Mouse (Mus musculus) forebrain, embryonic 13.5 days (tissue): ENCODE data around the gene Sdk2. TPM values are rescaled to one million over a fixed set of nuclear protein-coding genes. Genes with fewer than 3 reads are reported as not detected.

ENCODE experiments used
- ATAC-seq: fragments of 200-750 bp; cut with Nextera tagmentation; 2 replicates; pipeline ENCODE4 v1.8.0; 2017
- H3K27ac ChIP-seq: fragments of 300-500 bp; sonication (generic); 2 replicates; pipeline ENCODE4 v1.5.1; 2015; ENCODE audit warnings: inconsistent platforms, mild to moderate bottlenecking, moderate library complexity
- H3K27me3 ChIP-seq: fragments of 300-500 bp; sonication (generic); 2 replicates; pipeline ENCODE4 v1.6.1; 2015; ENCODE audit warnings: mild to moderate bottlenecking, inconsistent platforms
- H3K36me3 ChIP-seq: fragments of 300-500 bp; sonication (generic); 2 replicates; pipeline ENCODE4 v1.6.1; 2015; ENCODE audit warnings: mild to moderate bottlenecking, inconsistent platforms; ENCODE audit not compliant: poor library complexity, severe bottlenecking
- H3K4me1 ChIP-seq: fragments of 300-500 bp; sonication (generic); 2 replicates; pipeline ENCODE4 v1.6.1; 2015; ENCODE audit warnings: inconsistent platforms
- H3K4me2 ChIP-seq: fragments of 300-500 bp; sonication (generic); 2 replicates; pipeline ENCODE4 v1.6.1; 2015; ENCODE audit warnings: inconsistent platforms, mild to moderate bottlenecking, moderate library complexity
- H3K4me3 ChIP-seq: fragments of 300-500 bp; sonication (generic); 2 replicates; pipeline ENCODE4 v1.5.1; 2015; ENCODE audit warnings: mild to moderate bottlenecking, inconsistent platforms
- H3K9ac ChIP-seq: fragments of 300-500 bp; sonication (generic); 2 replicates; pipeline ENCODE4 v1.6.1; 2015; ENCODE audit warnings: mild to moderate bottlenecking, inconsistent platforms
- H3K9me3 ChIP-seq: fragments of 300-500 bp; sonication (generic); replicated peaks from 2 replicates; pipeline ENCODE4 v1.6.1; 2016; ENCODE audit warnings: inconsistent platforms
- WGBS: fragments of 180-500 bp; shearing (Covaris S2); methylation state at CpG from one replicate; pipeline ENCODE4 v1.1.7; 2015; 5-methylcytosine and 5-hydroxymethylcytosine counted together
- polyA plus RNA-seq: library from polyadenylated mRNA; unstranded; fragments of >200 nt; fragmentation: Nextera tagmentation; extraction: Ambion mirVana; gene quantifications from 2 replicates; pipeline ENCODE4 v1.2.1, GENCODE M21; 2015

The Sdk2 gene
- polyA plus RNA-seq, 1 experiment from 2014 or later, result 1.6 TPM

- Histone ChIP-seq H3K9me3 (no peaks in the 10 kb centered on the region), H3K4me3 (no peak overlapping the region), H3K4me1 (peaks cover 5% of the 10 kb centered on the region; the same call in 1 of the 2 replicates), H3K9ac (no peak overlapping the region), H3K4me2 (no peak overlapping the region), H3K27ac (peak overlapping the region; percentile 54; the same call in 1 of the 2 replicates), H3K27me3 (0 out of 2 replicates have a peak, but pooled peaks cover 4% of the 10 kb centered on the region), H3K36me3 (no peaks in the 10 kb centered on the region)
- WGBS, result 80% methylated on average over 12 of the region's 12 CpGs
- no peak for ATAC-seq
These were observed 249.8 kb downstream of the Sdk2 start for GRCm38 (mm10) chr11:113816971-113817548.

GRCm38 (mm10) chr11:113816439-113816838 is 250.4 kb downstream of the Sdk2 start:
- no peaks in the 10 kb centered on the region for H3K36me3 ChIP-seq
- no peak overlapping the region for H3K9ac ChIP-seq
- no peak for ATAC-seq
- 0 out of 2 replicates have a peak overlapping the region, but pooled peaks have one; percentile 54 for H3K27ac ChIP-seq
- 0 out of 2 replicates have a peak, but pooled peaks cover 4% of the 10 kb centered on the region for H3K27me3 ChIP-seq
- no peaks in the 10 kb centered on the region for H3K9me3 ChIP-seq
- peaks cover 5% of the 10 kb centered on the region; the same call in 1 of the 2 replicates for H3K4me1 ChIP-seq
- no peak overlapping the region for H3K4me2 ChIP-seq
- H3K4me3 ChIP-seq, result no peak overlapping the region
- 86% methylated on average over 4 of the region's 4 CpGs for WGBS

- Histone ChIP-seq H3K27me3 (no peaks in the 10 kb centered on the region), H3K4me2 (no peak overlapping the region), H3K36me3 (no peaks in the 10 kb centered on the region), H3K4me1 (peaks cover 17% of the 10 kb centered on the region), H3K9me3 (no peaks in the 10 kb centered on the region), H3K4me3 (no peak overlapping the region), H3K27ac (no peak overlapping the region), H3K9ac (no peak overlapping the region)
- WGBS, result 64% methylated on average over 20 of the region's 20 CpGs
- 0 out of 2 replicates have a peak, but pooled peaks have one; percentile 9 for ATAC-seq
These were observed 255.1 kb downstream of the Sdk2 start for GRCm38 (mm10) chr11:113811546-113812339.

DNA sequence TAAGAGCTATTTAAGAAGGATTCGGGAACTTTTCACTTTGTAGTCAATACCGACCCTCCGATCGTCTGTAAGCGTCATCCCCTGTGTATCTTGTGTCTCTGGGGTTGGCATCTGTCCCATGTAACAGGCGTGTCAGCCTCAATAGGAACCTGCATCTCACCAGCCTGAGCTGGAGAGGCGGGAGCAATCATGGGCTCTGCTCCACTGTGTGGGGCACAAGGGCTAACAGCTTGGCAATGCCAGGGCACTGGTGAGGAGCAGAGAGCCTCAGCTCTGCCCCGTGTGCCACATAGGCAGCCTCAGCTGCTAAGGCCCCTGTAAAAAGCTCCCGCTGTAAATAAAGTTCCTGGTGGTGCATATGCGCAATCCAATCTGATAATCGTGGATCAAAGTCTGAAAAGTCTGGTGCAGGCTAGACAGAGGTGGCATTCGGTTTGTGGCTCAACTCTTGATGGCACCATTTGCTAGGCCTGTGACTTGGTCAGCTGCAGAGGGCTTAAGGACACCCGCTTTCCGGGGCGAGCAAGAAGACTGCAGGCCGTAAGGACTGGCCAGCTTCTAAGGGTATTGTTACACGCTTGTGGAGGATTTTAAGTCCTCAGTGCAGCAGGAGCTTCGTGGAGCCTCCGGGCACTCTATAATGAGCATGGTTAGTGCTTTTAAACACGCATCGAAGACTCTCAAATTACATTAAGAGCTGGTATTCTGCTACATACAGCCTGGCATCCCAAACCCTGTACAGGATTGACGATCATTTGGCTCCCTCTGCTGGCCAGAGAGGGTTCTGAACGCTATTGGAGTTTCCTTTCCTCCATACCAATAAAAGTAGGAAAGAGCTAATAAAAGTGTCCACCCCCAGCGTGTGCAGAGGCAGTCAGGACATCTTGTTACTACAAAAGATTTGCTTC is 256.0 kb downstream of the Sdk2 start:
- no peaks in the 10 kb centered on the region for H3K27me3 ChIP-seq
- H3K9ac ChIP-seq, result peak overlapping the region; percentile 56
- ATAC-seq, result peak; percentile 89
- H3K4me3 ChIP-seq, result no peak overlapping the region
- H3K27ac ChIP-seq, result peak overlapping the region; percentile 53
- peaks cover 24% of the 10 kb centered on the region for H3K4me1 ChIP-seq
- no peaks in the 10 kb centered on the region for H3K36me3 ChIP-seq
- H3K4me2 ChIP-seq, result peak overlapping the region; percentile 25; the same call in 1 of the 2 replicates
- WGBS, result 35% methylated on average over 24 of the region's 24 CpGs
- no peaks in the 10 kb centered on the region for H3K9me3 ChIP-seq

GRCm38 (mm10) chr11:113807086-113807485 is 259.8 kb downstream of the Sdk2 start:
- H3K27me3 ChIP-seq, result no peaks in the 10 kb centered on the region
- no peak for ATAC-seq
- no peak overlapping the region for H3K9ac ChIP-seq
- H3K27ac ChIP-seq, result no peak overlapping the region
- peaks cover 36% of the 10 kb centered on the region for H3K4me1 ChIP-seq
- WGBS, result 50% methylated on average over 9 of the region's 9 CpGs
- H3K36me3 ChIP-seq, result no peaks in the 10 kb centered on the region
- no peak overlapping the region for H3K4me3 ChIP-seq
- no peak overlapping the region for H3K4me2 ChIP-seq
- no peaks in the 10 kb centered on the region for H3K9me3 ChIP-seq

GRCm38 (mm10) chr11:113806382-113807077 is 260.3 kb downstream of the Sdk2 start:
- Histone ChIP-seq H3K4me3 (no peak overlapping the region), H3K9ac (no peak overlapping the region)
- ATAC-seq, result no peak

GRCm38 (mm10) chr11:113805974-113806373 is 260.9 kb downstream of the Sdk2 start:
- Histone ChIP-seq H3K9ac (no peak overlapping the region), H3K36me3 (no peaks in the 10 kb centered on the region), H3K27me3 (no peaks in the 10 kb centered on the region), H3K9me3 (no peaks in the 10 kb centered on the region), H3K4me2 (no peak overlapping the region), H3K27ac (no peak overlapping the region), H3K4me3 (no peak overlapping the region), H3K4me1 (peaks cover 35% of the 10 kb centered on the region)
- no peak for ATAC-seq
- WGBS, result 76% methylated on average over 10 of the region's 10 CpGs

More at GRCm38 (mm10) chr11:113806382-113807077, 260.3 kb downstream of the Sdk2 start:
- H3K27me3 ChIP-seq, result no peaks in the 10 kb centered on the region
- 51% methylated on average over 9 of the region's 9 CpGs for WGBS
- no peak overlapping the region; the same call in 1 of the 2 replicates for H3K27ac ChIP-seq
- H3K36me3 ChIP-seq, result no peaks in the 10 kb centered on the region
- H3K4me2 ChIP-seq, result no peak overlapping the region
- peaks cover 37% of the 10 kb centered on the region for H3K4me1 ChIP-seq
- H3K9me3 ChIP-seq, result no peaks in the 10 kb centered on the region

GRCm38 (mm10) chr11:113803321-113803941 is 263.4 kb downstream of the Sdk2 start:
- no peak overlapping the region for H3K4me3 ChIP-seq
- H3K4me1 ChIP-seq, result peaks cover 32% of the 10 kb centered on the region
- H3K27ac ChIP-seq, result no peak overlapping the region
- no peak overlapping the region for H3K4me2 ChIP-seq
- H3K36me3 ChIP-seq, result no peaks in the 10 kb centered on the region
- H3K9ac ChIP-seq, result no peak overlapping the region
- ATAC-seq, result no peak
- H3K9me3 ChIP-seq, result no peaks in the 10 kb centered on the region
- 65% methylated on average over 9 of the region's 9 CpGs for WGBS
- no peaks in the 10 kb centered on the region for H3K27me3 ChIP-seq

DNA sequence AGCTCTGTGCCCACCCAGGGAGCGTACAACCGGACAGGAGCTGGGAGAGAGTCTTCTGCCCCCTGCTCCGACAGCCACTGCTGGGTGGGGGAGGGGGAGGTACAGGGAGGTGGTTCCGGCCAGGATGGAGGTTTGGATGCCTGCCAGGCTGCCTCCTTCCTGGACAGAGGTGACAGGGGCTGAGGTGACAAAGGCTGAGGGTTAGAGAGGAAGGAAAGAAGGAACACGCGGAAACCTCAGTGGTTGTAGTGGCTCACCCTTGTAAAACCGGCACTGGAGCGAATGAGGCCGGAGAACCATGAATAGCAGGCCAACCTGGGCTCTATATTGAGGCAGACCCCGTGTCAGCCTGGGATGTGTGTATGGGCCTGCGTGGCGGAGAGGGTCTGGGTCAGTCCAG is 264.4 kb downstream of the Sdk2 start:
- Histone ChIP-seq H3K27me3 (no peaks in the 10 kb centered on the region), H3K27ac (0 out of 2 replicates have a peak overlapping the region, but pooled peaks have one; percentile 27), H3K4me2 (no peak overlapping the region), H3K4me3 (no peak overlapping the region), H3K4me1 (peaks cover 41% of the 10 kb centered on the region), H3K9ac (no peak overlapping the region), H3K36me3 (no peaks in the 10 kb centered on the region), H3K9me3 (no peaks in the 10 kb centered on the region)
- 64% methylated on average over 12 of the region's 12 CpGs for WGBS
- ATAC-seq, result no peak

DNA sequence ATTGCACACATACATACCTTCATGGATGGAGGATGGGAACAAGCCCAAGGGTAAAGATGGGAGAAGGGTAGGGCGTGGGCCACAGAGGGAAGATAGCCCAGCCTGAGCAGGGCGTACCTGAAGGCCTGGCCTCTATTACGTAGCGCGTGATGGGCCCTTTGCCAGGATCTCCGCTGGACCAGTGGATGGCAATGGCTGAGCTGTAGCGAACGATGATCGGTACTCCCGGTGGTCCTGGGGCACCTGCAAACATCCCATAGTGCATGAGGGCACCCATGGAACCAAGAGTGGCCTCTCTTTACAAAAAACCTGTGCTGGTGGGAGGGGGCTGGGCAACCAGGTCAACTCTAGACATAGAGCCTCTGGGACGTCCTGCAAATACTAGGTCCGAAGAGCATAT is 266.8 kb downstream of the Sdk2 start:
- H3K27ac ChIP-seq, result no peak overlapping the region
- 95% methylated on average over 12 of the region's 12 CpGs for WGBS
- H3K9me3 ChIP-seq, result no peaks in the 10 kb centered on the region
- no peaks in the 10 kb centered on the region for H3K27me3 ChIP-seq
- peaks cover 49% of the 10 kb centered on the region for H3K4me1 ChIP-seq
- no peaks in the 10 kb centered on the region for H3K36me3 ChIP-seq
- no peak overlapping the region for H3K4me2 ChIP-seq
- ATAC-seq, result no peak
- no peak overlapping the region for H3K4me3 ChIP-seq
- H3K9ac ChIP-seq, result no peak overlapping the region

GRCm38 (mm10) chr11:113799041-113799447 is 267.8 kb downstream of the Sdk2 start:
- Histone ChIP-seq H3K9me3 (no peaks in the 10 kb centered on the region), H3K4me1 (peaks cover 49% of the 10 kb centered on the region), H3K9ac (no peak overlapping the region), H3K4me2 (no peak overlapping the region), H3K36me3 (no peaks in the 10 kb centered on the region), H3K4me3 (no peak overlapping the region), H3K27me3 (no peaks in the 10 kb centered on the region), H3K27ac (no peak overlapping the region)
- 51% methylated on average over 14 of the region's 14 CpGs for WGBS
- no peak for ATAC-seq
